Mouse (Mus musculus): Measurements from ENCODE around the gene Actr5. TPM values are rescaled to one million over a fixed set of nuclear protein-coding genes. Genes with fewer than 3 reads are reported as not detected.
A peak's percentile ranks its signal among the peaks of the same experiment; 100 is the strongest.

Gene Actr5
- 4.9 and 7.2 TPM in 2 replicates for polyA plus RNA-seq (2015; fragmentation: Nextera tagmentation; extraction: Ambion mirVana)

DNA sequence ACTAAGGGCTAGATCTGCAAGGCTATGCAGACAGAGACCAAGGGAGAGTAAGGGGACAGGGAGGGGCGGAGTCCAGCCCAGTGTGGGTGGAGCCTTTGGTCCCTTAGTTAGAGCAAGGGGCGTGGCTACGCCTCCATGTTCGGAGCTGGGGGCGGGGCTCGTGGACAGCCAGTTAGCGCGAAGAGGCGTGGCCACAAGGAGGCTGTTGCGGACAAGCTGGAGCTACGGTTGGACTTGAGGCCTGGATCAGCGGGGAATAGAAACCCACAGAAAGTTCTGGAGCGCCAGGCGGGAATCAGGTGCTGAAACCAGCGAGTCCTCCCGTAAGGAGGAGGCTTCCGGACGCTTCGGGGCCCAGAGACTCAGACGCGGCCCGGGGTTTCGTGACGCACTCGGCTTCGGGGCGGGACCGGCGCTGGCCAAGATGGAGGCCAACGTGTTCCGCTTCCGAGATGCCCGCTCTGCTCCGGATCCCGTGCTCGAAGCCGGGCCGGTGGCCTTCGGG lies at the start of gene Actr5:
Gene Actr5 (plus strand): TSS at position 171 of the 505 bp plus-strand sequence.
- WGBS: 0% methylated on average over 39 of the region's 39 CpGs
- Histone ChIP-seq H3K27me3 (ENCODE audit: control insufficient read depth, insufficient read depth, low read depth, low read length) (peaks cover 2% of the 10 kb centered on the region), H3K4me3 (ENCODE audit: low read length) (peak within 1 kb of the TSS; percentile 88), H3K27ac (ENCODE audit: low read length) (peak within 1 kb of the TSS; percentile 92), H3K4me2 (ENCODE audit: low read depth, low read length) (peak within 1 kb of the TSS; percentile 93), H3K9me3 (ENCODE audit: control insufficient read depth, low read length) (no peaks in the 10 kb centered on the region), H3K9ac (ENCODE audit: low read length) (peak within 1 kb of the TSS; percentile 92), H3K36me3 (ENCODE audit: control insufficient read depth, insufficient read depth, low read length) (peaks cover 9% of the 10 kb centered on the region; the same call in 1 of the 2 replicates), H3K4me1 (replicated peaks; ENCODE audit: control insufficient read depth, insufficient read depth, low read length) (peaks cover 11% of the 10 kb centered on the region)
- peak; percentile 98 for ATAC-seq (ENCODE audit: low read depth)

GRCm38 (mm10) chr2:158579979-158580378 lies 44.7 kb upstream of the Actr5 start:
- ATAC-seq (ENCODE audit: low read depth): no peak
- H3K4me2 ChIP-seq (ENCODE audit: low read depth, low read length): no peak overlapping the region
- WGBS: 68% methylated on average over 4 of the region's 4 CpGs

DNA sequence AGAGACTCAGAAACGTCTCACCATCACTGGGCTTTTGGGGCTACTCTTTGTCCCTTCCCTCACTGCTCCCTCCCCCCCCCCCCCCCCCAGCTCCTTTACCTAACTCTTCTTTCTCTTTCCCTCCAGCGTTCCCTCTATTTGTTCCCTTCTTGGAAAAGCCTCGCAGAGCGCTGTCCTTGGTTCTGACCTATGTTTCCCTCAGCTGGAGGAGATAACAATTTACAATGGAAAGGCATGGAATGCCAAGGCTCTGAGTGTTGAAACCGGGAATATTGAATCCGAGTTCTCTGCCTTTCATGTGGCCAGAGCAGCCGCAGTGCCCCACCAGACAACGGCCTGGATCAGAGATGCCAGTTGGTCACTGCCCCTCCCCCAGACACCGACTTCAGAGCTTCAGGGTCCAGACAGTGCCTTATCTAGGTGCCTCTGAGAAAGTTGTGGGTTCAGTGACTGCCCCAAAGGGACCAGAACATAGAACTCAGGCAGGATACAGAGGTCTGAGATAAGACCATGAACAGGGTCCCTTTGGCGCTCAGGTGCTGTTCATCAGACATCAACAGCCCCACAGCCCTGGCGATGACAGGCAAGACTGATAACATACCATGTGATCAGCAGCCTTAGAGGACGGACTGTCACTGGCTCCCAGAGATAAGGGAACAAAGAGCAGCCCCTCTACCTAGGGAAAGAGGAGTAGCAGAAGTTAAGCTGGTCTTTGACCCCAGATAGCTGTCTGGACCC lies 39.9 kb upstream of the Actr5 start:
- no peak overlapping the region for H3K4me3 ChIP-seq (ENCODE audit: low read length)
- WGBS: 9% methylated on average over 12 of the region's 12 CpGs
- no peaks in the 10 kb centered on the region for H3K36me3 ChIP-seq (ENCODE audit: control insufficient read depth, insufficient read depth, low read length)
- H3K4me2 ChIP-seq (ENCODE audit: low read depth, low read length): no peak overlapping the region
- ATAC-seq (ENCODE audit: low read depth): no peak
- no peaks in the 10 kb centered on the region for H3K27me3 ChIP-seq (ENCODE audit: control insufficient read depth, insufficient read depth, low read depth, low read length)
- H3K9me3 ChIP-seq (ENCODE audit: control insufficient read depth, low read length): no peaks in the 10 kb centered on the region
- no peak overlapping the region for H3K9ac ChIP-seq (ENCODE audit: low read length)
- H3K4me1 ChIP-seq (replicated peaks; ENCODE audit: control insufficient read depth, insufficient read depth, low read length): no peaks in the 10 kb centered on the region
- H3K27ac ChIP-seq (ENCODE audit: low read length): no peak overlapping the region

More at GRCm38 (mm10) chr2:158579979-158580378, 44.7 kb upstream of the Actr5 start:
- Histone ChIP-seq H3K9me3 (ENCODE audit: control insufficient read depth, low read length) (no peaks in the 10 kb centered on the region), H3K27ac (ENCODE audit: low read length) (no peak overlapping the region), H3K27me3 (ENCODE audit: control insufficient read depth, insufficient read depth, low read depth, low read length) (no peaks in the 10 kb centered on the region), H3K4me1 (replicated peaks; ENCODE audit: control insufficient read depth, insufficient read depth, low read length) (no peaks in the 10 kb centered on the region), H3K9ac (ENCODE audit: low read length) (no peak overlapping the region), H3K36me3 (ENCODE audit: control insufficient read depth, insufficient read depth, low read length) (no peaks in the 10 kb centered on the region), H3K4me3 (ENCODE audit: low read length) (no peak overlapping the region)

DNA sequence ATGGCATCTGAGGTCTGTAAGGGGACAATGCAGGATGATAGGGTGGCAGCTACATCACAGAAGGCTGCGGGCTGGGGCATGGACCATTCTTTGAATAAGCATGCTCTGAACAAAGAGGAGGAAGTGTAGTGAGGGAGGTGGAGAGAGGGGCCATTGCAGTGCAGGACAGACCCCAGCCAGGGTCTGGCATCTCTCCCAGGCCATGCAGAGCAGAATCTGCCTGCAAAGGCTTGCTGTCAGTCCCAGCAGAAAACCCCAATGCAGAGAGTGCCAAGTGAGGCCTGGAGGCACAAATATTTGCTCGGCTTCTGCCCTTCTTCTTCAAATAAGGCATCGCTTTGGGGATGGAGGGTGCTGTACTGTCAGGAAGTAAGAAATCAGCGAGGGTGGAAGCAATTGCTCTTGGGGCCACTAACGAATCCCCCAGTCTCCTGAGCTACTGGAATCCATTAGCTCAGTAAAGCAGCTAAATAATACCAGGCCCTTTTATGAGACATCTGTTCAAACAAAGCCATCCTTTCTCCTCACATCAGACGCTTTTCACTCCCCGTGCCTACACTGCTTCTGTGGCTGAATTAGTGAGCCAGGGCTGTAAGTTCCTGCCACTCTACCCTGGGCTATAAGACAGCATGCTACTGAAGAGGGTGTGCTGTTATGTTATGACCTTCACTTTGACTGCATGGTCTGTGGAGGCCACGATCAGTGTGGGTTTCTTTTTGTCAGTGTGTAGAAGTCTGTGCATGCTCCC lies 36.0 kb upstream of the Actr5 start:
- H3K4me3 ChIP-seq (ENCODE audit: low read length): no peak overlapping the region
- no peak for ATAC-seq (ENCODE audit: low read depth)
- no peaks in the 10 kb centered on the region for H3K9me3 ChIP-seq (ENCODE audit: control insufficient read depth, low read length)
- WGBS: 39% methylated on average over 8 of the region's 8 CpGs
- H3K27ac ChIP-seq (ENCODE audit: low read length): no peak overlapping the region
- no peaks in the 10 kb centered on the region for H3K36me3 ChIP-seq (ENCODE audit: control insufficient read depth, insufficient read depth, low read length)
- no peak overlapping the region for H3K9ac ChIP-seq (ENCODE audit: low read length)
- no peaks in the 10 kb centered on the region for H3K4me1 ChIP-seq (replicated peaks; ENCODE audit: control insufficient read depth, insufficient read depth, low read length)
- no peak overlapping the region for H3K4me2 ChIP-seq (ENCODE audit: low read depth, low read length)
- H3K27me3 ChIP-seq (ENCODE audit: control insufficient read depth, insufficient read depth, low read depth, low read length): no peaks in the 10 kb centered on the region

DNA sequence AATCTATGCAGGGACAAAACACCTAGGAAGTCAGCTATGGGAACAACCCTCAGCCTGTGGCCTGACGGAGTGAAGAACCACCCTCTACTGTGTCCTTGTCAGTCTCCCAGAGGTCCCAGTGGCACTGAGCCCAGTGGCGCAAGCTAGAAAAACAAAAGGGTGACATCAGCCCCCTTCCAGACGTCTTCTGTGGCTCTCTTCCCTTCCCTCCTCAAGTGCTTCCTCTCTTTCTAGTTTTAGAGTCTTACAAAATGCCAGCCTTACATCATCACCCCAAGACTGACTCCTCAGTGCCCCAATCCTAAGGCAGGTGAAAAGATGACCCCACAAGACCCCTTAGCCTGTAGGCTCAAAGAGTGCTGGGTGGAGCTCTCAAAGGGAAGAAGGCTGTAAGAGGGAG lies 34.2 kb upstream of the Actr5 start:
- Histone ChIP-seq H3K4me2 (ENCODE audit: low read depth, low read length) (no peak overlapping the region), H3K36me3 (ENCODE audit: control insufficient read depth, insufficient read depth, low read length) (no peaks in the 10 kb centered on the region), H3K9me3 (ENCODE audit: control insufficient read depth, low read length) (no peaks in the 10 kb centered on the region), H3K9ac (ENCODE audit: low read length) (no peak overlapping the region), H3K27ac (ENCODE audit: low read length) (no peak overlapping the region), H3K4me3 (ENCODE audit: low read length) (no peak overlapping the region), H3K27me3 (ENCODE audit: control insufficient read depth, insufficient read depth, low read depth, low read length) (no peaks in the 10 kb centered on the region), H3K4me1 (replicated peaks; ENCODE audit: control insufficient read depth, insufficient read depth, low read length) (no peaks in the 10 kb centered on the region)
- no peak for ATAC-seq (ENCODE audit: low read depth)
- WGBS: 44% methylated on average over 3 of the region's 3 CpGs

- no peak for ATAC-seq (ENCODE audit: low read depth)
- H3K27me3 ChIP-seq (ENCODE audit: control insufficient read depth, insufficient read depth, low read depth, low read length): no peaks in the 10 kb centered on the region; the same call in 1 of the 2 replicates
- H3K27ac ChIP-seq (ENCODE audit: low read length): no peak overlapping the region
- no peak overlapping the region for H3K4me3 ChIP-seq (ENCODE audit: low read length)
- H3K4me1 ChIP-seq (replicated peaks; ENCODE audit: control insufficient read depth, insufficient read depth, low read length): no peaks in the 10 kb centered on the region
- no peak overlapping the region for H3K4me2 ChIP-seq (ENCODE audit: low read depth, low read length)
- no peaks in the 10 kb centered on the region for H3K36me3 ChIP-seq (ENCODE audit: control insufficient read depth, insufficient read depth, low read length)
- no peaks in the 10 kb centered on the region for H3K9me3 ChIP-seq (ENCODE audit: control insufficient read depth, low read length)
- H3K9ac ChIP-seq (ENCODE audit: low read length): no peak overlapping the region
- 43% methylated on average over 5 of the region's 5 CpGs for WGBS
Measured at GRCm38 (mm10) chr2:158591286-158591685, 33.4 kb upstream of the Actr5 start.

DNA sequence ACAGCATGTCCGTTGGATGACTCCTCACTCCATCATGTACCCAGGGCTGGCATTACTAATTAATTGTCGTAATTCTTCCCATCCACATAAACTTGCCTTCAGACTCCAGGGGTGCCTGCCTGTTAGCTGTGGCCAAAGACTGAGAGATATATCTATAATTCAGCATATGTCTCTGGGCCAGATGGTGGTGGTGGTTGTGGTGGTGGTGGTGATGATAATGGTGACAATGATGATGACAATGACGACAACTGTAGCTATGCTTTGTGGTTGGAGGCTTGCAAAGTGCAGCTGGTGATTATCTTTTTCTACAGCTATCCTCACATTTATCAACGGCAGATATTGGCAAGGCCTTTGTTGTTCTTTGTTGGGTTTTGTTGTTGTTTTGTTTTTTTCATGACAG lies 31.3 kb upstream of the Actr5 start:
- Histone ChIP-seq H3K27me3 (ENCODE audit: control insufficient read depth, insufficient read depth, low read depth, low read length) (no peaks in the 10 kb centered on the region; the same call in 1 of the 2 replicates), H3K4me2 (ENCODE audit: low read depth, low read length) (no peak overlapping the region), H3K4me1 (replicated peaks; ENCODE audit: control insufficient read depth, insufficient read depth, low read length) (no peaks in the 10 kb centered on the region), H3K27ac (ENCODE audit: low read length) (no peak overlapping the region), H3K9me3 (ENCODE audit: control insufficient read depth, low read length) (no peaks in the 10 kb centered on the region), H3K4me3 (ENCODE audit: low read length) (no peak overlapping the region), H3K9ac (ENCODE audit: low read length) (no peak overlapping the region), H3K36me3 (ENCODE audit: control insufficient read depth, insufficient read depth, low read length) (no peaks in the 10 kb centered on the region)
- WGBS: 72% methylated on average over 4 of the region's 4 CpGs
- no peak for ATAC-seq (ENCODE audit: low read depth)

- H3K9ac ChIP-seq (ENCODE audit: low read length): no peak overlapping the region
- no peak overlapping the region for H3K27ac ChIP-seq (ENCODE audit: low read length)
- H3K4me3 ChIP-seq (ENCODE audit: low read length): no peak overlapping the region
- 2% methylated on average over 12 of the region's 12 CpGs for WGBS
- H3K4me2 ChIP-seq (ENCODE audit: low read depth, low read length): no peak overlapping the region
- H3K4me1 ChIP-seq (replicated peaks; ENCODE audit: control insufficient read depth, insufficient read depth, low read length): no peaks in the 10 kb centered on the region
- no peaks in the 10 kb centered on the region for H3K36me3 ChIP-seq (ENCODE audit: control insufficient read depth, insufficient read depth, low read length)
- no peaks in the 10 kb centered on the region for H3K9me3 ChIP-seq (ENCODE audit: control insufficient read depth, low read length)
- H3K27me3 ChIP-seq (ENCODE audit: control insufficient read depth, insufficient read depth, low read depth, low read length): peaks cover 3% of the 10 kb centered on the region; the same call in 1 of the 2 replicates
- ATAC-seq (ENCODE audit: low read depth): no peak
Measured at GRCm38 (mm10) chr2:158595103-158595502, 29.6 kb upstream of the Actr5 start.

DNA sequence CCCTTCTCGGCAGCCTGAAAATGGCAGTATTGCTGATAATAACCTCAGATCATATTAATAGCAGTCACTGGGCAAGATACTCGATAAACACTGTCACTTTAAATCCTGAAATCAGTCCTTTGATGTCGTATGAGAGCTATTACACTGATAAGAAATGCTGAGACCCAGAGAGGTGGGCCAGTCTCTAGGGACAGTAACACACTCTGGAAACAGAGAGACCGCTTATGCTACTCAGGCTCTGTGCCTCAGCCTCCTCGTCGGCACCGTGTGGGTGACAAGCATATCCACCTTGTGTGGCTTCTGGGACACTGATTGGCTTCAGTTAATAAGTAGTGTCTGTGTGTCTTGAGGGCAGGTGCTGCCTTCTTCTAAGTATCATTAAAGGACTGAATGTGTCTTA lies 29.1 kb upstream of the Actr5 start:
- H3K9me3 ChIP-seq (ENCODE audit: control insufficient read depth, low read length): no peaks in the 10 kb centered on the region
- H3K4me3 ChIP-seq (ENCODE audit: low read length): no peak overlapping the region
- no peak overlapping the region for H3K27ac ChIP-seq (ENCODE audit: low read length)
- H3K4me2 ChIP-seq (ENCODE audit: low read depth, low read length): no peak overlapping the region
- no peak for ATAC-seq (ENCODE audit: low read depth)
- 20% methylated on average over 7 of the region's 7 CpGs for WGBS
- H3K27me3 ChIP-seq (ENCODE audit: control insufficient read depth, insufficient read depth, low read depth, low read length): peaks cover 3% of the 10 kb centered on the region; the same call in 1 of the 2 replicates
- H3K9ac ChIP-seq (ENCODE audit: low read length): no peak overlapping the region
- H3K4me1 ChIP-seq (replicated peaks; ENCODE audit: control insufficient read depth, insufficient read depth, low read length): no peaks in the 10 kb centered on the region
- H3K36me3 ChIP-seq (ENCODE audit: control insufficient read depth, insufficient read depth, low read length): no peaks in the 10 kb centered on the region
